Mouse (Mus musculus) adrenal gland, adult 10 weeks (tissue): ENCODE measurements around the gene Mapk8. TPM values are rescaled to one million over a fixed set of nuclear protein-coding genes. Genes with fewer than 3 reads are reported as not detected.

Experiments
- polyA plus RNA-seq: library from polyadenylated mRNA; stranded (reverse); fragments of 350-450 nt; fragmentation: Illumina TruSeq; extraction: RNeasy Lipid Tissue Mini Kit (QIAGEN cat#74804); gene quantifications from one replicate; pipeline ENCODE4 v1.2.3, GENCODE M21; 2014; ENCODE audit warnings: low read depth, low replicate concordance

The Mapk8 gene
- polyA plus RNA-seq: 66.4 TPM

GRCm38 (mm10) chr14:33447027-33447569 lies at the start of gene Mapk8:
TSS of gene Mapk8 (minus strand) at chr14:33447158.

GRCm38 (mm10) chr14:33471331-33471730 lies 24.4 kb upstream of the Mapk8 start, which contains the start of gene Frmpd2:
TSS of gene Frmpd2 (plus strand) at chr14:33471696.

Other genes with a start within 250 kb of the Mapk8 start
- gene Arhgap22, start 233.1 kb downstream of the Mapk8 start, polyA plus RNA-seq: 0.47 TPM
- gene Frmpd2, start 24.5 kb upstream of the Mapk8 start, polyA plus RNA-seq: not detected
- gene Ptpn20, start 142.0 kb upstream of the Mapk8 start, polyA plus RNA-seq: 0.47 TPM